Mouse (Mus musculus) frontal cortex, postnatal 36 days (tissue): Measurements from ENCODE around the gene Cep63.
A peak's percentile ranks its signal among the peaks of the same experiment; 100 is the strongest.

Experiments
- DNase-seq, 2 experiments: peaks; one replicate each; pipeline ENCODE4 v3.0.0; 2022; ENCODE audit warnings: low spot score in 2 of 2

The Cep63 gene

DNA sequence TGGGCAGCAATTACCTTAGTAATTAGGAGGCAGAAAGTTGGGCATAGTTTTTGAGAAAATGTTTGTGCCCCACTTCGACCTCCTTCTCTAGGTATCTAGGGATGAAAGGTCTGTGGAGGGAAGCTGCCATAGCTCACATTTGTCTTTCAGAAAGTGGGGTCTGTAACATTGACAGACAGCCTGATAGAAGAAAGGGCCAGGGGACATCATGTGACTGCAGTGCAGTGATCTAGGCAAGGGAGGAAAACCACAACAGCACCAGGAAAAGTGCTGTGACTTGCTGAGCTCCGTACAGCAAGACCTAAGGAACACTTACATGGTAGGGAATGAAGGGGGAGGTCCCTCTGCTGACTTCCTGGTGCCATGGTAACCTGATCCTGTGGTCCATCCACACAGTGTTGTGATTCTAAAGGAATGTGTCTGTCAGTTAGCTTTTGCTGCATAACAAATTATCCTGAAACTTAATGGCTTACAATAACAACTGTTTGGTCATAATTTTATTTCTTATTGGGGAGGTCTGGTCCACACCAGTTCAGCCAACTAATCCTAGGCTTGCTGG is 5.3 kb upstream of the Cep63 start:
- DNase-seq = no peak

DNA sequence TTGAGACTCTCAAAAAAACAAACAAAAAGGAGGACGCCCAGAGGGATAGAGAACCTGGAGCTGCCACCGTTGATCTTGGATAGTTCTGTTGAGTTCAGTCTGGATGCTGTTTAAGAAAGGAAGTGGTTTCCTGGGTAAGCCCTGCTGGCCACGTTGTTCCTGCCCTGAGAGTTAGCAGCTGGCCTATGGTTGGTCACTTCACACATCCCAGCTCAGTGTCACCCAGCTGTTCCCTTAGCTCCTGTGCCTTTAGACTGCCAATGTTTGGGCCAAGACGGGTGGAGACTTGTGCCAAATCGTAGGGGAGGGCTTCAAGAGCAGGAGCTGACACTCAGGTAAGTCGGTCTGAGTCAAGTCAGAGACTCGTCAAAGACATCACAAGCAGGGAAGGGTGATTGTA is 2.7 kb upstream of the Cep63 start:
- DNase-seq = no peak

DNA sequence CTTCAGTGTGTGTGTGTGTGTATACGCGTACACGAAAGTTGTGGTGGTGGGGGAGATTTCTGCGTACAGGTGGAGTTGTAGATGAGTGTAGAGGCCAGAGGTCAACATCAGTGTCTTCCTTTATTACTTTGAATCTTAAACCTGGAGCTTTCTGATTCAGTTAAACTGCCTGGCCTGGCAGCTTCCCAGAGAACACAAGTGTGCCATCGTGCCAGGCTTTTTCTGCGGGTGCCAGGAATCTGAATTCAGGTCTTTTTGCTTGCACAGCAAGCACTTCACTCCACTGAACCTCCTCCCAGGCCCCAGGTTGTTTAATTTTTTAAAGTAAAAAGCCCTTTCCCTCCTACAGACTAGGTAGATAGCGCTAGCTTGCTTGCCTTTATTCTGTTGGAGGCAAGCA is 1.1 kb upstream of the Cep63 start:
- DNase-seq = no peak

GRCm38 (mm10) chr9:102626839-102627225 is 498 bp upstream of the Cep63 start:
- DNase-seq = no peak

- DNase-seq = no peak
Observed at GRCm38 (mm10) chr9:102625401-102625982, 842 bp downstream of the Cep63 start.

GRCm38 (mm10) chr9:102623581-102623980 is 2.8 kb downstream of the Cep63 start:
- DNase-seq = no peak

DNA sequence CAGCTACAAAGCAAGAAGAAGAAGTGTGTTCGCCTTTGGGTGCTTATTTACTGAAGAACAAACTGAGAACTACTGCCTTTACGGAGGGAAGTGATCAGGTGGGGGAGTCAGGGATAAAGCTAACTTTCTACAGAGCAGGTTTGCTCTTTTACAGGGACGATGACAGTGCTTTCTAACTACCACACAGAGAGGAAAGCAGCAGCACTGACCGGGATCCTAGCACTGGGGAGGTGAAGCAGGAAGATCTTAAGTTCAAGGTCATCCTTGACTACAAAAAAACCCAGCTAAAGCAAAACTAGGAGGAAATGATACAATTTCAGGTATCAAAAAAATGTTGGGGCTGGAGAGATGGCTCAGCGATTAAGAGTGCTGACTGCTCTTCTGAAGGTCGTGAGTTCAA is 3.5 kb downstream of the Cep63 start:
- DNase-seq = no peak

GRCm38 (mm10) chr9:102622192-102622857 is 4.0 kb downstream of the Cep63 start:
- peak; percentile 11 to 66 for DNase-seq

GRCm38 (mm10) chr9:102621385-102621784 is 4.9 kb downstream of the Cep63 start:
- no peak for DNase-seq

- DNase-seq = no peak
Observed at GRCm38 (mm10) chr9:102616267-102616666, 10.1 kb downstream of the Cep63 start.

DNA sequence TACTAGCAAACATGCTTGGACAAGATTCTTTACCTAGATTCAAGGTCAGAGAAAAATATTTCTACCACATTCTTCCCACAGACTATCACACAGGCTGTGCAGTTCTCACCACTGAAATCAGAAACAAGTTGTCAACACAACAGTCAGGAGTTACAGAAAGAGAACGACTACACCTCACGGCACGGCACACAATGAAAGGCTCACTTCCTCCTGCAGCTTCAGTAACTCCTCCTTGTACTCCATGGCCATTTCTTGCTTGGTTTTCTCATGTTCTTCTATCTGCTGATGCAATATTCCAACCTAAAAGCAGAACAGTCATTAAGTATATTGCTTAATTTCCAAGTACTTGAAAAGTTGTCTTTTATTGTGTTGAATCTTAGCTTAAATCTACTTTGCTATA is 11.3 kb downstream of the Cep63 start:
- DNase-seq = no peak

DNA sequence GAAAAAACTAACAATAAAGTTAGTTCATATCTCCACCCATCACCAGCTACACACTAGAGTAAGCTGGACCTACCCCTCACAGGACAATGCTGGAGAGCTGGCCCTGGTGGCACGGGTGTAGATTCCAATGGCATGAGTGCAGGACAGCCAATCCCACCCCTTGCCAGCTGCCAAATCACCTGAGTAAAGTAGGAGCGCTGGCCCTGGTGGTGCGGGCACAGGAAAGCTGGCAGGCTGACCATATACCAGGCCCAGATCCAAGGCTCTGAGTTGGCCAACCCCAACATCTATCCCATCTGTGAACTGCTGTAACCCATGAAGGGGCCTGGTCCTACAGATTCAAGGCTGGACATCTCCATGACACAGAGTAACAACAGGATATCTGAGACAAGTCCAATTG is 17.1 kb downstream of the Cep63 start:
- no peak for DNase-seq

DNA sequence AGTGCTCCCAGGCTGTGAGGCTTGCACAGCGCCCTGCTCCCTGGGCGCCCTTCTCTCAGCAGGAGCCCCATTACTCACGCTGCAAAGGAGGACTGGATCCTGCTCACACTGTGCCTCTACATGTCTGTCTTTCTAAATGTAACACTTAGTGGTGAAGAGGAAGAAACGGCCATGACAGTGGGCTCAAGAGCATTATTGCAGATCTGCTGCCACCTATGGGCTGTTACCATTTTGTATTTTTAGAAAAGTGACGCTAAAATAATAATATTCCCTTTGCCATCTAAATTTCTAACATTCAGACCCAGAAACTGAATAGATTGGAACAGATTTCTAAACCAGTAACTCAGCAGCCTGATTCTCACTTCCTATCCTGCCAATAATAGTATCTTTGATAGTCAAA is 18.9 kb downstream of the Cep63 start:
- DNase-seq = no peak

GRCm38 (mm10) chr9:102605162-102605561 is 21.2 kb downstream of the Cep63 start:
- no peak for DNase-seq

GRCm38 (mm10) chr9:102601666-102602065 is 24.7 kb downstream of the Cep63 start:
- DNase-seq = no peak

- DNase-seq = no peak
Observed at GRCm38 (mm10) chr9:102601187-102601586, 25.1 kb downstream of the Cep63 start.

DNA sequence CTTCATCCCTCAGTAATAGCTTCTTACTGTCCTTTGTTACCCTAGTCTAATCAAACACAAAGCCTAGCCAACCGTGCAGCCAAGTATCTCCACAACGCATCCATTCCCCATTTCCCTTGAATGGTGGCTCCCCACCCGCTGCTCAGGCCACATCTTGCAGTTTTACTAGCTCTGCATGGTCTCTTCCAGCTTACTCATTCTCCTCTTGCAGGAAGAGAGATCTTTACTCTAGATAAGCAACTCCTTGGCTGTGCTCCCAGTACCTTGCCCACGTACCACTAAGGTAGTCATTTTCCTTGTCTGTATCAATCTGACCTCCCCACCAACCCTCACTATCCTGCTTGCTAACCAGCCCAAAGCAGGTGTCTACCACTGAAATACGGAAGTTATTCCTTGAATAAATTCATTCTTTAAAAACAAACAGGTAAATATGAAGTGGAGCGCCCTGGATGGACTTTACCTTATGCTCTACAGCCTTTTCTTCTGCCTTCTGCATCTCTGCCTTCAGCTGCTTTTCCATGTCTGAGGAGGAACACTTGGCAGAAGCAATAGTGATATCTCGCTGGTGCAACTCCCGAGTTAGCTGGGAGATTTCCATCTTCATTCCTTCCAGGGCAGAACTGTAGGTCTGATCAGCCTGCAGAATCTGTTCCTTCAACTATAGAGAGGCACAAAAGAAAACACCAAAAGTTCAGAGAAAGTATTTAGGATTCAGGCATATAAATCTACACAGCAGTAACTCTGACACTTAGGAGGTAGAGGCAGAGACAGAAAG is 30.5 kb downstream of the Cep63 start:
- DNase-seq = peak in 1 of 2 experiments; percentile 12

GRCm38 (mm10) chr9:102594667-102595393 is 31.5 kb downstream of the Cep63 start:
- peak; percentile 21 to 33 for DNase-seq

DNA sequence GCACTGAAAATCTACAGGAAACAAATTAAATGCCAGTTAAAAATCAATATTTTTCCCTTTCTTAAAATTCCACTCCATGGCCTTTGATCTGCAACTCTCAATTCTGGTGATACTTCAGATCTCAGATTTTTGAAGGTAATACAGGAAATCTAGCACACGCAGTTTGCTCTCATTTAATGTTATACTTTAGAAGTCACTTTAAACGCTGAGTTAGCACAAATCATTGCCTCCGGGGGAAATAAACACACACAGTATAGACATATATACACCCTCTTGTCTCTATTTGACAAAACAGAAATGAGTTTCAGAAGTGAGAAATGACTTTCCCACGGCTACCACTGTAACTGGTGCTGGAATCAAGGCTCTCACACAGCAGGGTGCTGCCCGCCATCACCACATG is 39.0 kb downstream of the Cep63 start:
- no peak for DNase-seq

- peak in 1 of 2 experiments; percentile 26 for DNase-seq
Observed at GRCm38 (mm10) chr9:102581921-102582469, 44.3 kb downstream of the Cep63 start.

- DNase-seq = no peak
Observed at GRCm38 (mm10) chr9:102577480-102577879, 48.9 kb downstream of the Cep63 start.

GRCm38 (mm10) chr9:102572888-102573287 is 53.4 kb downstream of the Cep63 start:
- DNase-seq = no peak
